Comparison of ENCODE assay signal across 18 mouse cellular contexts in genomic region chr13:83382609-83383008, GRCm38 (mm10).
DNase-seq lines count a peak whose midpoint lies in the region; ATAC-seq lines count a peak whose summit lies in the region.
"Had no signal": no experiment of that assay in that cellular context is flagged by ENCODE, and none has a peak within 500 bp of the region (broad histone marks: within the 10 kb centered on the region; RNA-seq: fewer than 3 reads in every experiment).

No protein-coding gene starts in this region.

- peaks cover 30% of the 10 kb centered on the region for H3K4me1 ChIP-seq in liver, embryonic 13.5 days (replicated peaks)
- H3K4me1 ChIP-seq: embryonic facial prominence, embryonic 15.5 days; midbrain, embryonic 10.5 days had no signal

- H3K27me3 ChIP-seq in liver, embryonic 13.5 days: no peaks in the 10 kb centered on the region
- H3K27me3 ChIP-seq: embryonic facial prominence, embryonic 15.5 days had no signal

- ATAC-seq in common myeloid progenitor, adult 5-6 weeks (replicated peaks; ENCODE audit: low read depth, poor library complexity, severe bottlenecking): peak; percentile 95
- ATAC-seq in liver, embryonic 13.5 days (ENCODE audit: low read depth): peak; percentile 100

- H3K36me3 ChIP-seq in liver, embryonic 13.5 days: no peaks in the 10 kb centered on the region
- H3K36me3 ChIP-seq: embryonic facial prominence, embryonic 15.5 days; midbrain, embryonic 10.5 days had no signal

- H3K9ac ChIP-seq in liver, embryonic 13.5 days: no peak overlapping the region
- H3K9ac ChIP-seq: embryonic facial prominence, embryonic 15.5 days; lung, embryonic 14.5 days had no signal

- no peaks in the 10 kb centered on the region for H3K9me3 ChIP-seq in liver, embryonic 13.5 days (replicated peaks)
- H3K9me3 ChIP-seq: embryonic facial prominence, embryonic 15.5 days; midbrain, embryonic 10.5 days had no signal

- peak; percentile 9 for DNase-seq in spleen, adult 12 weeks (ENCODE audit: low spot score)
- no peak for DNase-seq in spleen, postnatal 14 days (ENCODE audit: low spot score in 2 of 2)
- DNase-seq in liver, embryonic 13.5 days: peak; percentile 78
- DNase-seq in spleen, postnatal 4 days (ENCODE audit: low spot score in 2 of 2): peak; percentile 21 to 61
- no peak for DNase-seq in gastrocnemius, postnatal 4 days (ENCODE audit: low spot score in 2 of 2)
- DNase-seq in right cerebral cortex, postnatal 4 days: no peak
- DNase-seq in ovary, postnatal 10 days (ENCODE audit: low spot score): no peak
- DNase-seq: cerebellum, adult 11 months; cerebellum, postnatal 14 days; heart, adult 11 months; kidney, adult 9 months; lung, embryonic 14.5 days; lung, postnatal 36 days; right cerebral cortex, adult 18-20 months; thymus, postnatal 36 days had no signal

- no peak overlapping the region for H3K4me3 ChIP-seq in liver, embryonic 13.5 days (replicated peaks)
- H3K4me3 ChIP-seq: embryonic facial prominence, embryonic 15.5 days; midbrain, embryonic 10.5 days had no signal

- peak overlapping the region; percentile 28 for H3K4me2 ChIP-seq in liver, embryonic 13.5 days
- H3K4me2 ChIP-seq: embryonic facial prominence, embryonic 15.5 days; lung, embryonic 14.5 days had no signal

- 31% methylated on average over 3 of the region's 3 CpGs for WGBS in liver, embryonic 13.5 days (ENCODE audit: insufficient replicate concordance)

- H3K27ac ChIP-seq in liver, embryonic 13.5 days: peak overlapping the region; percentile 63
- H3K27ac ChIP-seq: embryonic facial prominence, embryonic 15.5 days; midbrain, embryonic 10.5 days had no signal

Comparison
In these comparisons a context has a peak if more than half of its experiments do, and no peak if none do; other contexts are left out.
1. DNase-seq: peak in spleen, adult 12 weeks (single experiment), liver, embryonic 13.5 days (single experiment) and spleen, postnatal 4 days (2 of 2); none in spleen, postnatal 14 days (0 of 2), gastrocnemius, postnatal 4 days (0 of 2), right cerebral cortex, postnatal 4 days (single experiment) and ovary, postnatal 10 days (single experiment).